Mouse (Mus musculus) midbrain, embryonic 14.5 days (tissue): ENCODE measurements around the gene Hrh3. TPM values are rescaled to one million over a fixed set of nuclear protein-coding genes. Genes with fewer than 3 reads are reported as not detected.
A peak's percentile ranks its signal among the peaks of the same experiment; 100 is the strongest.

Experiments used
- ATAC-seq: fragments of 200-750 bp; cut with Nextera tagmentation; 2 replicates; pipeline ENCODE4 v1.8.0; 2017; ENCODE audit warnings: moderate number of reproducible peaks, moderate library complexity; ENCODE audit not compliant: low FRiP score, low TSS enrichment
- DNase-seq: peaks from one replicate; pipeline ENCODE4 v3.0.0-alpha.2; 2015
- H3K27ac ChIP-seq: fragments of 300-500 bp; sonication (generic); replicated peaks from 2 replicates; pipeline ENCODE4 v1.5.1; 2014; ENCODE audit warnings: mild to moderate bottlenecking, low read depth, low read length, moderate library complexity
- H3K27me3 ChIP-seq: fragments of 300-500 bp; sonication (generic); 2 replicates; pipeline ENCODE4 v1.6.1; 2014; ENCODE audit warnings: low read length, control low read depth, mixed read lengths; ENCODE audit not compliant: control insufficient read depth, insufficient read depth
- H3K36me3 ChIP-seq: fragments of 300-500 bp; sonication (generic); 2 replicates; pipeline ENCODE4 v1.6.1; 2014; ENCODE audit warnings: low read length, control low read depth; ENCODE audit not compliant: control insufficient read depth, insufficient read depth
- H3K4me1 ChIP-seq: fragments of 300-500 bp; sonication (generic); 2 replicates; pipeline ENCODE4 v1.6.1; 2014; ENCODE audit warnings: mild to moderate bottlenecking, antibody characterized with exemption, low read length, control low read depth; ENCODE audit not compliant: control insufficient read depth, insufficient read depth
- H3K4me2 ChIP-seq: fragments of 300-500 bp; sonication (generic); 2 replicates; pipeline ENCODE4 v1.6.1; 2014; ENCODE audit warnings: mild to moderate bottlenecking, low read length, moderate library complexity
- H3K4me3 ChIP-seq: fragments of 300-500 bp; sonication (generic); replicated peaks from 2 replicates; pipeline ENCODE4 v1.5.1; 2014; ENCODE audit warnings: low read depth, low read length
- H3K9ac ChIP-seq: fragments of 300-500 bp; sonication (generic); replicated peaks from 2 replicates; pipeline ENCODE4 v1.6.1; 2014; ENCODE audit warnings: mild to moderate bottlenecking, low read length, moderate library complexity
- H3K9me3 ChIP-seq: fragments of 300-500 bp; sonication (generic); 2 replicates; pipeline ENCODE4 v1.6.1; 2016; ENCODE audit warnings: low read length, control low read depth, mixed read lengths; ENCODE audit not compliant: control insufficient read depth
- WGBS: fragments of 180-500 bp; shearing (Covaris S2); extraction: QIAGEN DNeasy Blood & Tissue Kit; methylation state at CpG from one replicate; pipeline ENCODE4 v1.1.7; 2014; 5-methylcytosine and 5-hydroxymethylcytosine counted together
- polyA plus RNA-seq: library from polyadenylated mRNA; unstranded; fragments of >200 nt; fragmentation: Nextera tagmentation; extraction: Ambion mirVana; gene quantifications from 2 replicates; pipeline ENCODE4 v1.2.1, GENCODE M21; 2014

Gene Hrh3
- polyA plus RNA-seq, 1 experiment from 2014 or later = 2.7 TPM

DNA sequence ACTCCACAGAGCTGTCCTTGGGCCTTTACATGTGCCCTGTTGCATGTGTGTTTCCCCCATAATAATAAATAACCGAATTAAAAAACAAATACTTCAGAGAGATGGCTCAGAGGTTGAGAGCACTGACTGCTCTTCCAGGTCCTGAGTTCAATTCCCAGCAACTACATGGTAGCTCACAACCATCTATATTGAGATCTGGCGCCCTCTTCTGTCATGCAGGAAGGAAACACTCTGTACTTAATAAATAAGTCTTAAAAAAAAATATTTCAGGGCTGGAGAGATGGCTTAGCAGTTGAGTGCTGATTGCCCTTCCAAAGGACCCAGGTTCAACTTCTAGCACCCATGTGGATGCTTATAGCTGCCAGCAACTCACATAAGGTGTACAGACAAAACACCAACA lies 19.9 kb upstream of the Hrh3 start:
- 85% methylated on average over 2 of the region's 2 CpGs for WGBS
- Histone ChIP-seq H3K4me1 (peaks cover 22% of the 10 kb centered on the region), H3K27ac (no peak overlapping the region), H3K9ac (no peak overlapping the region), H3K36me3 (0 out of 2 replicates have a peak, but pooled peaks cover 4% of the 10 kb centered on the region), H3K4me2 (no peak overlapping the region), H3K9me3 (no peaks in the 10 kb centered on the region), H3K27me3 (no peaks in the 10 kb centered on the region), H3K4me3 (no peak overlapping the region)
- no peak for ATAC-seq
- no peak for DNase-seq

DNA sequence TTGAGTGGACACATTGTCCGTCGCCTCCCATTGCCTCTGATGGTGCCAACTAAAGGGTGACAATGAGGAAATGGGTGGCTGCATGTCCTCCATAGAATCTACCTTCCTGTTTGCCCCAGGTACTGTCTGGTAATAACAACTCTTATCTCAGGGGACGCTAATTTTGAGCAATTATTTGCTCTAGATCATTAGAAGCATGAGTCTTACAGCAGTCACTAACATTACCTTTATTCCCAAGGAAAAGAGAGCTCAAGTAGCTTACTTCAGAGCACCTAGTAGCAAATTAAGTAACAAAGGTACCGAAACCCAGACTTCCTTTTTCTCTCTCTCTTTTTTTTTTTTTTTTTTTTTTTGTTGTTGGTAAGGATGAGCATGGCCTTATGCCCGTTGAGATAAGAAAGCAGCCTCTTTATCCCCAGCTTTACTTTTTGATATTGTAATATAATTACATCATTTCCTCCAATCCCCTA lies 16.0 kb upstream of the Hrh3 start:
- H3K4me1 ChIP-seq = peaks cover 41% of the 10 kb centered on the region
- DNase-seq (no peak), ATAC-seq (no peak)
- no peaks in the 10 kb centered on the region for H3K9me3 ChIP-seq
- H3K4me2 ChIP-seq = peak overlapping the region; percentile 95
- WGBS = 75% methylated on average over 5 of the region's 5 CpGs
- H3K9ac ChIP-seq = peak overlapping the region; percentile 83
- H3K27ac ChIP-seq = no peak overlapping the region
- no peaks in the 10 kb centered on the region for H3K27me3 ChIP-seq
- H3K4me3 ChIP-seq = peak overlapping the region; percentile 85
- H3K36me3 ChIP-seq = 0 out of 2 replicates have a peak, but pooled peaks cover 4% of the 10 kb centered on the region

DNA sequence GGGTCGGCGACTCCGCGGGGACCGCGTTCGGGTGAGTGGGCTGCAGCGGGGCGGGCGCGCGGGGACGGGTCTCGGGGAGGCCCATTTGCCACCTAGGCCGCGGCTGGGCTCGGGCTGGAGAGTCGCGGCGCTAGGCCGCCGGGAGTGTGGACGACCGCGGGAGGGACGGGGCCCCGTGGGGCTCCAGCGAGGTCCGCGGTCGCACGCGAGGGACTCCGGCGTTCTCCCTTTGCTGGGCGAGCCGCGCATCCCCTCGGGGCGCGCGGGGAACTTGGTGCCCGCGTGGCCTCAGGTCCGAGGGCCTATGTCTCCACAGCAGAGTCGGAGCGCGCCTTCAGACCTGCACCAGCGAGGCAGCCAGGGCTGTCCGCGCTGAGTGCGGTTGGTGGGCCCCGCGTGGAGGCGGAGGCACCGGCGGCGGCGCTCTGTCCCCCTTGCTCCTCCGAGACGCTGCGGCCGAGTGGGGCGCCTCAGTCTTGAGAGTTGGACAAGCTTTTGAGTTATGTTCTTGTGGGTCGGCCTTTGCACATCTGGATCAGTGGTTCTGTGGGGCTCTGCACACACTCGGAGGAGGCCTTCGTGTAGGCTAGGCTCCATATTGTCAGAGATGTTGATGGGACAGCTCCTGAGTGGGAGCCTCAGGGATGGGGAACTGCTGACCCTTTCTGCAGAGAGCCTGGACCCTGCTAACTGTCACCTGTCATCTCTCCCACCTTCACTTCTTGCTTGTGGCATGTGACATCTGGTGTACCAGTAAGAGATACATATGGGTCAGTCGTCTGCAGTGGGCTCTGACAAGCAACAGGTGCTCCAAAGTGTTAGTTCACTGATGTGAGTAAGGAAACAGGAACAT lies 15.4 kb upstream of the Hrh3 start:
- Histone ChIP-seq H3K4me1 (peaks cover 48% of the 10 kb centered on the region), H3K4me2 (peak overlapping the region; percentile 95), H3K9ac (peak overlapping the region; percentile 83), H3K27me3 (no peaks in the 10 kb centered on the region), H3K4me3 (peak overlapping the region; percentile 85), H3K36me3 (0 out of 2 replicates have a peak, but pooled peaks cover 4% of the 10 kb centered on the region), H3K27ac (peak overlapping the region; percentile 77), H3K9me3 (no peaks in the 10 kb centered on the region)
- under 1% methylated on average over 68 of the region's 68 CpGs for WGBS
- ATAC-seq = peak; percentile 5
- DNase-seq = no peak

DNA sequence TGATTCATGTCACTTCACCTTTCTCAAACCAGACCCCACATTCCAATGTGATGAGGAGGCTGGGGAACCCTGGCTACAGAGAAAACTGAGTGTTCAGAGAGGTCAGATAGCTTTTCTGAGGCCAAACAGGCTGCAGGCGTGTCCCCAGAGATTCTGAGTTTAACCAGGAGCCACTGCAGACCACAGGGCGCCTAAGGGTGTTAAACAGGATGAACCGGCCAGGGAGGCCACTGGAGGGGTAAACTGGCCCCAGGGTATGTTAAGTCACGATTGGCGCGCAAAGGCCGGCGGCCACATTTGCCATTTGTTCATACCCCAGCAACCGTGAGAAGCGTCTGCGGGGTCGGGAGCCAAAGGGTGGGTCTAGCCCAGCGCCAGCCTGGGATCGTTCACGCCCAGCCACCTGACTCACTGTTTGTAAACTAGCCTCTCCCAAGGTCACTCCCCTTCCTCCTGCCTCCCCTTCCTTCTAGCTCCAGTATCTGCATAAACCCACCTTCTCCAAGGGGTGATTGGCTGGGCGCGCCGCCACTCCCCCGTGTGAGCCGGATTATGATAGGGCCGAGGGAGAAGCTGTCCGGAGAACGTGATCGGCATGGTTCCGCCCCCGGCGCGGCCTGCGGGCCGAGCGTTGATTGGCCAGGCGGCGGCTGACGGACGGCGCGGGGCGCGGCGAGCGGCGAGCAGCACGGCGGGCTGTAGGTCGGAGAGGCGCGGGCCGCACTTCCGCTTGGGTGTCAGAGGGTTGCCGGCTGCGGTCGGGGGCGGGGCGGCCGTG lies 14.6 kb upstream of the Hrh3 start, which contains the start of gene Osbpl2:
Osbpl2 (plus strand) TSS at position 646 of the 778 bp plus-strand sequence.
- Histone ChIP-seq H3K9me3 (no peaks in the 10 kb centered on the region), H3K27me3 (no peaks in the 10 kb centered on the region), H3K27ac (peak within 1 kb of the TSS; percentile 80), H3K4me3 (peak within 1 kb of the TSS; percentile 85), H3K4me1 (peaks cover 49% of the 10 kb centered on the region), H3K36me3 (0 out of 2 replicates have a peak, but pooled peaks cover 3% of the 10 kb centered on the region), H3K4me2 (peak within 1 kb of the TSS; percentile 95), H3K9ac (peak within 1 kb of the TSS; percentile 83)
- DNase-seq (peak; percentile 99), ATAC-seq (peak; percentile 96)
- WGBS = under 1% methylated on average over 55 of the region's 55 CpGs

DNA sequence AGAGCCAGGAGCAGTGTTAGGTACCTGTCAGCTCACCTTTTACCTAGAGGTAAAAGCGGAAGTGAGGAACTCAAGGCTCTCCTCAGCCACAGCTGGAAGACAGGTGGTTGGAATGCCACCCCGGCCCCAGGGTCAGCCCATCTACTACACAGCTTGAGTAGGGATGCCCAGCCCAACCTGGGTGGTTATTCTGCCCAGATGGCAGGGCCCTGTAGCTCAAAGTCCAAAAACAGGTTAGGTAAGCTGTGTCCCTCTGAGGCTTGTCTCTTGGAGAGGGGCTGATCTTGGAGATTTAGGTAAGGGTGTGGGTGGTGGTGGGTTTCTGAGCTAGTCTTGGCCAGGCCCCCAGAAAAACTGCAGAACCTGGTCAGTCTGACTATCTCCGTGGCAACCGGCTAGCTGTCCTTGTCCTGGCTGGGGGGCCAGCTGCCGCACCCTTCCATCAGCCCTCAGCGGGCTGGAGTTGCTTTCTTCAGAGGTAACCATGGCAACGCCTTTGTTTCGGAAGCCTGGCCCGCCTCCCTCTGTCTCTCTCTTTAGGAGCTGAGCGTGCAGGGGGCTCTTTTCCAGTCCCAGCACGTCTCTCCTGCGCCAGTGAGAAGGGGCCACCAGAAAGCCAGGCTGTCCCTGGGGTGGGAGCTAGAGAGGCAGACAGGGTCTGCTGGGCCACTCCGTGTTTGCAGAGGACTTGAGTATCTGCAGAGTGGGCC lies 13.4 kb upstream of the Hrh3 start:
- H3K27me3 ChIP-seq = no peaks in the 10 kb centered on the region
- WGBS = 5% methylated on average over 13 of the region's 13 CpGs
- DNase-seq (peak; percentile 88), ATAC-seq (peak; percentile 46)
- no peak overlapping the region for H3K4me3 ChIP-seq
- H3K9me3 ChIP-seq = no peaks in the 10 kb centered on the region
- H3K9ac ChIP-seq = peak overlapping the region; percentile 16; the same call in 1 of the 2 replicates
- H3K27ac ChIP-seq = peak overlapping the region; percentile 80
- H3K4me2 ChIP-seq = peak overlapping the region; percentile 69
- H3K36me3 ChIP-seq = no peaks in the 10 kb centered on the region
- H3K4me1 ChIP-seq = peaks cover 49% of the 10 kb centered on the region

DNA sequence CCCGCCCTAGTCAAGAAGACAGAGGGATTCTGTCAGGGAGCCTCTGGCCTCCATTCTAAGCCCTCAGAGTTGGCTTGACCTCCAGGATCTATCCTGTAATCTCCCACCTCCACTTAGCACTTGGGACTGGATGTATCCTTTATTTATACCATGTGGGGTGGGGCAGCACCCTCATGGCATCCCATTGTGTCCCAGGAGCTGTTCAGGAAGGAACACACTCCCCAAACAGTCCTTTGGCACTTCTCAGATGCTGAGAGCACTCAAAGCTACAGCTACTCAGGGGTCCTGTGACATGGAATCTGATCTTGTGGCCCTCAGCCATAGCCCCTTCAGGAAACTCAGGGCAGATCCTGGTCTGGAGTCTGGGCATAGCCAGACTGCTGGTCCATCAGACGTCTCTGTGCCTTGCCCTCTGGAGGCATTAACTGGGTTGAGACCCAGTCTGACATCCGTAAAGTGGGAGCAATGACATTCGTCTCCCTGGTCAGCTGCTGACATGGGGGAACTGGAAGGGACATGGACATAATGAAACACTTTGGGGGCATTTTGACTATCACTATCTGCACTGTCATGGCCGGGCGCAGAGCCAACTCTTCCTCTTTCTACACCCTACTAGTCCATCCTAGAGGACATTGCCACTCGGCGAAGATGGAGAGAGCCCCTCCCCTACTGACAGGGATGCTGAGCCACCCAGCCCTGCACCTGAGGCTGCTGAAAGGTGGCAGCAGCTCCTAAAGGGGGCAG lies 12.6 kb upstream of the Hrh3 start:
- H3K27me3 ChIP-seq = no peaks in the 10 kb centered on the region
- no peaks in the 10 kb centered on the region for H3K36me3 ChIP-seq
- H3K4me2 ChIP-seq = peak overlapping the region; percentile 69
- H3K9ac ChIP-seq = no peak overlapping the region
- no peaks in the 10 kb centered on the region for H3K9me3 ChIP-seq
- DNase-seq = no peak
- 67% methylated on average over 8 of the region's 8 CpGs for WGBS
- ATAC-seq = no peak
- peaks cover 49% of the 10 kb centered on the region for H3K4me1 ChIP-seq
- no peak overlapping the region for H3K4me3 ChIP-seq
- peak overlapping the region; percentile 80 for H3K27ac ChIP-seq

DNA sequence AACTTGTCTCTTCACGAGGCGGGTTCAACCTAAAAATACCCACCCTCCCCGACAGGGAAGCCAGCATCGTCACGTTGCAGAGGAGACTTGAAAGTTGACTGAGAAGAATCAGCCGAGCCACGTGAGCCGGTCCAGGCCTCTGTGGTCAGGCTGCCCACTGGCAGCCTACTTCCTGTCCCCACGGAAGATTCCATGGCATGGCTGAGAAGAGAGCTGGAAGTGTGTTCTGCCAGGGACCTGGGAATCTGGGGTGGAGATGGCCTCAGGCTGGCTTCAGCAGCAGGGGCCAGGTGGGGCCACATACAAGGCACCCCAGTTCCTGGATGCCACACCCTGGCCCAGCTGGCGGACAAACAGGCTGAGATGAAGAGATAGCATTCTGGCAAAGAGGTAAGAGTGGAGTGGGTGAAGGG lies 11.8 kb upstream of the Hrh3 start:
- H3K27ac ChIP-seq = no peak overlapping the region
- H3K4me2 ChIP-seq = no peak overlapping the region
- H3K4me1 ChIP-seq = peaks cover 49% of the 10 kb centered on the region
- H3K27me3 ChIP-seq = no peaks in the 10 kb centered on the region
- DNase-seq (no peak), ATAC-seq (no peak)
- H3K4me3 ChIP-seq = no peak overlapping the region
- H3K9ac ChIP-seq = no peak overlapping the region
- no peaks in the 10 kb centered on the region for H3K36me3 ChIP-seq
- WGBS = 81% methylated on average over 10 of the region's 10 CpGs
- no peaks in the 10 kb centered on the region for H3K9me3 ChIP-seq

DNA sequence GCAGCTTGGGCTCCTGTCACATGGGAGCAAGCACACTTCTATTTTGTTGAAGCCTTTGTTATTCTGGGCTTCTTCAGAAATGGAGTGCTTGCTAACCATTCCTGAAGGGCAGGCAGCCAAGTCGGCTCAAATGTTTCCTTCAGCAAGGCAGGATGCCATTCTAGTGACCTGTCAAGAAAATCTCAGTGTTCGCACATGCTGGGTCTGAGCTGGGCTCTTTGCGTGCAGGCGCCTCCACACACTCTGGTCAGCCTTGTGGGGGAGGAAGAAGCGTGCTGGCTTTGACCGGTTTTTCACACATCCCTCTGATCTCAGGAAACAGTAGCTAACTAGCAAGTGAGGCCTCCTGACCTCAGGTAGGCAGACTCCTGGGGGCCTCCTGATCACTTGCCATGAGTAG lies 11.0 kb upstream of the Hrh3 start:
- WGBS = 32% methylated on average over 6 of the region's 6 CpGs

More for the DNA sequence above, 11.0 kb upstream of the Hrh3 start:
- ATAC-seq (no peak), DNase-seq (peak; percentile 67)
- Histone ChIP-seq H3K36me3 (no peaks in the 10 kb centered on the region), H3K9ac (no peak overlapping the region), H3K27me3 (no peaks in the 10 kb centered on the region), H3K9me3 (no peaks in the 10 kb centered on the region), H3K27ac (peak overlapping the region; percentile 9; the same call in 1 of the 2 replicates), H3K4me1 (peaks cover 42% of the 10 kb centered on the region), H3K4me2 (no peak overlapping the region), H3K4me3 (no peak overlapping the region)
